Mouse (Mus musculus) myocyte (in vitro differentiated cells): ENCODE results near the gene Olfr209.

ENCODE experiments used
- CEBPB ChIP-seq: IDR thresholded peaks from 2 replicates; pipeline ENCODE4 v1.6.1; 2011; ENCODE audit warnings: mild to moderate bottlenecking, moderate library complexity; ENCODE audit not compliant: poor library complexity, insufficient read depth, severe bottlenecking
- E2F4 ChIP-seq: IDR thresholded peaks from one replicate; pipeline ENCODE4 v1.6.1; 2011; ENCODE audit warnings: mild to moderate bottlenecking, control low read depth, moderate library complexity; ENCODE audit not compliant: insufficient read depth
- MAX ChIP-seq: IDR thresholded peaks from one replicate; pipeline ENCODE4 v1.6.1; 2011; ENCODE audit warnings: low read depth, mild to moderate bottlenecking, control low read depth
- MYOD1 ChIP-seq, 3 experiments: IDR thresholded peaks; one replicate each; pipeline ENCODE4 v1.6.1; 2011; ENCODE audit warnings: control low read depth in 2 of 3, low read depth in 2 of 3, mild to moderate bottlenecking in 2 of 3, moderate library complexity in 1 of 3; ENCODE audit not compliant: insufficient read length in 2 of 3, control insufficient read depth in 1 of 3
- MYOG ChIP-seq, 3 experiments: IDR thresholded peaks; one replicate each; pipeline ENCODE4 v1.6.1; 2011; ENCODE audit warnings: control low read depth in 2 of 3, low read depth in 2 of 3, mild to moderate bottlenecking in 2 of 3; ENCODE audit not compliant: insufficient read length in 2 of 3, control insufficient read depth in 1 of 3, insufficient read depth in 1 of 3
- POLR2A ChIP-seq: IDR thresholded peaks from one replicate; pipeline ENCODE4 v1.6.1; 2011; ENCODE audit warnings: low read depth, mild to moderate bottlenecking, control low read depth, moderate library complexity; ENCODE audit not compliant: insufficient read length
- POLR2AphosphoS2 ChIP-seq: IDR thresholded peaks from one replicate; pipeline ENCODE4 v1.6.1; 2011; ENCODE audit warnings: low read depth, control low read depth; ENCODE audit not compliant: insufficient read length
- SRF ChIP-seq: IDR thresholded peaks from one replicate; pipeline ENCODE4 v1.6.1; 2011; ENCODE audit warnings: low read depth; ENCODE audit not compliant: control insufficient read depth, insufficient read length
- TCF12 ChIP-seq: IDR thresholded peaks from one replicate; pipeline ENCODE4 v1.6.1; 2011; ENCODE audit warnings: mild to moderate bottlenecking, control low read depth; ENCODE audit not compliant: poor library complexity, insufficient read depth, severe bottlenecking
- TCF3 ChIP-seq: IDR thresholded peaks from one replicate; pipeline ENCODE4 v1.6.1; 2011; ENCODE audit warnings: low read depth, control low read depth; ENCODE audit not compliant: insufficient read length
- USF1 ChIP-seq: IDR thresholded peaks from one replicate; pipeline ENCODE4 v1.6.1; 2011; ENCODE audit warnings: low read depth, mild to moderate bottlenecking, control low read depth, moderate library complexity

GRCm38 (mm10) chr16:59349146-59349545, 14.6 kb downstream of the Olfr209 start, which contains the start of gene Olfr206:
- TF ChIP-seq E2F4 (no peak), POLR2AphosphoS2 (no peak), TCF12 (no peak), USF1 (no peak), POLR2A (no peak), TCF3 (no peak), MYOD1 (IDR thresholded peaks at IDR 0.05; ENCODE audit: control insufficient read depth in 1 of 3, insufficient read length in 2 of 3, low read depth in 2 of 3) (no peak), MAX (no peak), MYOG (IDR thresholded peaks at IDR 0.05; ENCODE audit: control insufficient read depth in 1 of 3, insufficient read depth in 1 of 3, insufficient read length in 2 of 3, low read depth in 2 of 3) (no peak), CEBPB (no peak), SRF (no peak)
